Comparison of ENCODE assay signal across 8 mouse cellular contexts in genomic region chr5:67306698-67307521, GRCm38 (mm10). TPM values are rescaled to one million over a fixed set of nuclear protein-coding genes. Genes with fewer than 3 reads are reported as not detected.
DNase-seq lines count a peak whose midpoint lies in the region; ATAC-seq and TF ChIP-seq lines count a peak whose summit lies in the region.

Gene Slc30a9, plus strand, starts transcription at chr5:67306955.

- peaks cover 3 to 22% of the 10 kb centered on the region in 2 experiments for H3K36me3 ChIP-seq in CH12.LX (replicated peaks in 1 of 2; ENCODE audit: control insufficient read depth in 1 of 2, insufficient read depth in 1 of 2, low read length in 1 of 2)
- peaks cover 9% of the 10 kb centered on the region; the same call in 1 of the 2 replicates for H3K36me3 ChIP-seq in forebrain, embryonic 12.5 days (replicated peaks)
- H3K36me3 ChIP-seq in heart, postnatal 0 days (replicated peaks; ENCODE audit: control insufficient read depth, insufficient read depth, low read length), result no peaks in the 10 kb centered on the region
- peaks cover 7% of the 10 kb centered on the region for H3K36me3 ChIP-seq in liver, embryonic 16.5 days (ENCODE audit: control insufficient read depth, insufficient read depth)
- H3K36me3 ChIP-seq in neural tube, embryonic 13.5 days, result 0 out of 2 replicates have a peak, but pooled peaks cover 5% of the 10 kb centered on the region
- no peaks in the 10 kb centered on the region for H3K36me3 ChIP-seq in testis, adult 2 months (ENCODE audit: control insufficient read depth, insufficient read depth, low read length)

- dilution Hi-C loops in CH12.LX (cut with MboI; ENCODE audit: extremely low pct_ligation_motif_present, extremely low pct_unique_long_range_greater_than_20kb, low sequenced_read_pairs), result no loop called here

- H3K4me2 ChIP-seq in CH12.LX (ENCODE audit: insufficient read depth, low read depth, poor library complexity, severe bottlenecking), result peak within 1 kb of the TSS; percentile 86
- peak within 1 kb of the TSS; percentile 73 for H3K4me2 ChIP-seq in forebrain, embryonic 12.5 days
- H3K4me2 ChIP-seq in heart, postnatal 0 days (ENCODE audit: low read depth, low read length), result peak within 1 kb of the TSS; percentile 81
- H3K4me2 ChIP-seq in liver, embryonic 16.5 days (ENCODE audit: low read depth, low read length), result peak within 1 kb of the TSS; percentile 78
- H3K4me2 ChIP-seq in neural tube, embryonic 13.5 days, result peak within 1 kb of the TSS; percentile 88

- peak within 1 kb of the TSS; percentile 83 for H3K9ac ChIP-seq in CH12.LX (ENCODE audit: insufficient read depth, low read depth)
- H3K9ac ChIP-seq in forebrain, embryonic 12.5 days, result peak within 1 kb of the TSS; percentile 92
- H3K9ac ChIP-seq in heart, postnatal 0 days (replicated peaks; ENCODE audit: low read depth, low read length), result peak within 1 kb of the TSS; percentile 89
- H3K9ac ChIP-seq in liver, embryonic 16.5 days (ENCODE audit: low read depth, low read length), result peak within 1 kb of the TSS; percentile 93
- H3K9ac ChIP-seq in neural tube, embryonic 13.5 days, result peak within 1 kb of the TSS; percentile 95

- TF ChIP-seq EP300 in CH12.LX (IDR thresholded peaks at IDR 0.05; ENCODE audit: low read length), result no peak
- peak; percentile 74 for TF ChIP-seq EP300 in heart, postnatal 0 days (IDR thresholded peaks at IDR 0.05; ENCODE audit: low read depth)

- no peaks in the 10 kb centered on the region for H3K27me3 ChIP-seq in CH12.LX (replicated peaks)
- H3K27me3 ChIP-seq in forebrain, embryonic 12.5 days, result no peaks in the 10 kb centered on the region
- H3K27me3 ChIP-seq in heart, postnatal 0 days (ENCODE audit: control insufficient read depth, insufficient read depth, low read length), result no peaks in the 10 kb centered on the region
- H3K27me3 ChIP-seq in liver, embryonic 16.5 days (ENCODE audit: control insufficient read depth, insufficient read depth, low read depth, low read length), result no peaks in the 10 kb centered on the region
- H3K27me3 ChIP-seq in neural tube, embryonic 13.5 days, result no peaks in the 10 kb centered on the region
- H3K27me3 ChIP-seq in testis, adult 2 months (ENCODE audit: control insufficient read depth, insufficient read depth, low read length), result no peaks in the 10 kb centered on the region

- peaks cover 15% of the 10 kb centered on the region for H3K79me2 ChIP-seq in CH12.LX (replicated peaks; ENCODE audit: control insufficient read depth, extremely low read depth, insufficient read depth, poor library complexity, severe bottlenecking)

- H3K9me3 ChIP-seq in CH12.LX (replicated peaks; ENCODE audit: low read length), result no peaks in the 10 kb centered on the region
- no peaks in the 10 kb centered on the region for H3K9me3 ChIP-seq in forebrain, embryonic 12.5 days
- no peaks in the 10 kb centered on the region for H3K9me3 ChIP-seq in heart, postnatal 0 days (replicated peaks; ENCODE audit: control insufficient read depth, low read length)
- H3K9me3 ChIP-seq in liver, embryonic 16.5 days (replicated peaks; ENCODE audit: control insufficient read depth, low read length), result no peaks in the 10 kb centered on the region
- no peaks in the 10 kb centered on the region for H3K9me3 ChIP-seq in neural tube, embryonic 13.5 days

- WGBS in forebrain, embryonic 12.5 days, result under 1% methylated on average over 83 of the region's 83 CpGs
- under 1% methylated on average over 75 of the region's 83 CpGs for WGBS in heart, postnatal 0 days
- WGBS in liver, embryonic 16.5 days (ENCODE audit: insufficient replicate concordance), result under 1% methylated on average over 77 of the region's 83 CpGs
- WGBS in neural tube, embryonic 13.5 days, result under 1% methylated on average over 81 of the region's 83 CpGs

- peak; percentile 98 for TF ChIP-seq POLR2A in CH12.LX (IDR thresholded peaks at IDR 0.05; ENCODE audit: low read depth, low read length)
- peak; percentile 97 for TF ChIP-seq POLR2A in testis, adult 2 months (IDR thresholded peaks at IDR 0.05; ENCODE audit: control insufficient read depth, low read depth, low read length)

- peak; percentile 98 for ATAC-seq in forebrain, embryonic 12.5 days (ENCODE audit: low FRiP score)
- ATAC-seq in heart, postnatal 0 days (ENCODE audit: insufficient read depth, low read depth), result peak; percentile 98
- peak; percentile 95 for ATAC-seq in liver, embryonic 16.5 days (ENCODE audit: low read depth)
- ATAC-seq in neural tube, embryonic 13.5 days (ENCODE audit: low read depth), result peak; percentile 97

- H3K4me3 ChIP-seq in CH12.LX (replicated peaks in 1 of 3; ENCODE audit: low read depth in 2 of 3, low read length in 2 of 3, poor library complexity in 1 of 3), result peak within 1 kb of the TSS; percentile 91 to 97 (median 91)
- H3K4me3 ChIP-seq in forebrain, embryonic 12.5 days (replicated peaks), result peak within 1 kb of the TSS; percentile 96
- H3K4me3 ChIP-seq in heart, postnatal 0 days (ENCODE audit: low read depth, low read length), result peak within 1 kb of the TSS; percentile 94
- peak within 1 kb of the TSS; percentile 94 for H3K4me3 ChIP-seq in liver, embryonic 16.5 days (ENCODE audit: low read depth, low read length)
- H3K4me3 ChIP-seq in neural tube, embryonic 13.5 days, result peak within 1 kb of the TSS; percentile 98
- peak within 1 kb of the TSS; percentile 81 for H3K4me3 ChIP-seq in testis, adult 2 months (ENCODE audit: control insufficient read depth, low read depth, low read length)

- in situ Hi-C loops in CH12.LX (cut with MboI; ENCODE audit: low pct_ligation_motif_present, low pct_unique_long_range_greater_than_20kb, low sequenced_read_pairs), result no loop called here

- H3K27ac ChIP-seq in CH12.LX (ENCODE audit: insufficient read depth, low read depth), result peak within 1 kb of the TSS; percentile 1; the same call in 1 of the 2 replicates
- H3K27ac ChIP-seq in forebrain, embryonic 12.5 days, result peak within 1 kb of the TSS; percentile 67
- peak within 1 kb of the TSS; percentile 83 for H3K27ac ChIP-seq in heart, postnatal 0 days (ENCODE audit: low read depth)
- H3K27ac ChIP-seq in liver, embryonic 16.5 days (ENCODE audit: low read length), result peak within 1 kb of the TSS; percentile 90
- peak within 1 kb of the TSS; percentile 83 for H3K27ac ChIP-seq in neural tube, embryonic 13.5 days (replicated peaks)
- H3K27ac ChIP-seq in testis, adult 2 months (ENCODE audit: control insufficient read depth, insufficient read depth, low read depth, low read length), result peak within 1 kb of the TSS; percentile 60

- peak; percentile 79 for DNase-seq in CH12.LX (ENCODE audit: extremely low read depth)
- DNase-seq in c-Kit-positive CD71-positive TER-119-negative erythroid progenitor cells, embryonic 14.5 days (ENCODE audit: low read depth), result peak; percentile 72
- DNase-seq in heart, postnatal 0 days (ENCODE audit: low spot score), result peak; percentile 82
- DNase-seq in kidney, postnatal 4 days, result peak; percentile 96 to 97

- H3K4me1 ChIP-seq in CH12.LX (ENCODE audit: control insufficient read depth in 1 of 2, insufficient read depth in 2 of 2), result peaks cover 0 to 18% of the 10 kb centered on the region in 2 experiments; a peak in 2 of 4 replicates
- H3K4me1 ChIP-seq in forebrain, embryonic 12.5 days, result peaks cover 13% of the 10 kb centered on the region
- peaks cover 7% of the 10 kb centered on the region; the same call in 1 of the 2 replicates for H3K4me1 ChIP-seq in heart, postnatal 0 days (ENCODE audit: control insufficient read depth, insufficient read depth)
- H3K4me1 ChIP-seq in liver, embryonic 16.5 days (ENCODE audit: control insufficient read depth, low read depth, low read length), result peaks cover 15% of the 10 kb centered on the region
- peaks cover 30% of the 10 kb centered on the region for H3K4me1 ChIP-seq in neural tube, embryonic 13.5 days (replicated peaks)
- no peaks in the 10 kb centered on the region; the same call in 1 of the 2 replicates for H3K4me1 ChIP-seq in testis, adult 2 months (ENCODE audit: control insufficient read depth, insufficient read depth, low read length)

- TF ChIP-seq CTCF in CH12.LX (conservative IDR thresholded peaks at IDR 0.05 in 1 of 2, IDR thresholded peaks at IDR 0.05 in 1 of 2; ENCODE audit: low read depth in 2 of 2, low read length in 2 of 2), result peak in 1 of 2 experiments; percentile 18; a peak in 1 of 4 replicates
- TF ChIP-seq CTCF in heart, postnatal 0 days (IDR thresholded peaks at IDR 0.05; ENCODE audit: low read depth), result no peak; the same call in 1 of the 2 replicates
- no peak for TF ChIP-seq CTCF in testis, adult 2 months (IDR thresholded peaks at IDR 0.05; ENCODE audit: control insufficient read depth, insufficient read depth, insufficient replicate concordance, low read depth, low read length)

- no peak for TF ChIP-seq RAD21 in CH12.LX (IDR thresholded peaks at IDR 0.05; ENCODE audit: low read depth, low read length)

TF ChIP-seq in CH12.LX, 34 proteins besides CTCF, POLR2A, EP300 and RAD21 (continues in another document):
- TF ChIP-seq JUN (IDR thresholded peaks at IDR 0.05; ENCODE audit: insufficient read depth, low read depth, low read length) (no peak), BHLHE40 (IDR thresholded peaks at IDR 0.05; ENCODE audit: low read depth, low read length) (0 out of 2 replicates have a peak, but pooled peaks have one; percentile 24), ETS1 (conservative IDR thresholded peaks at IDR 0.05; ENCODE audit: low read depth, low read length) (no peak), MEF2A (IDR thresholded peaks at IDR 0.05; ENCODE audit: borderline replicate concordance, low read depth, low read length) (0 out of 2 replicates have a peak, but pooled peaks have one; percentile 49), ZC3H11A (IDR thresholded peaks at IDR 0.05; ENCODE audit: low read depth, low read length) (no peak), POLR2AphosphoS2 (IDR thresholded peaks at IDR 0.05; ENCODE audit: low read depth, low read length) (peak; percentile 91), UBTF (IDR thresholded peaks at IDR 0.05; ENCODE audit: low read depth, low read length) (peak; percentile 89), USF2 (conservative IDR thresholded peaks at IDR 0.05; ENCODE audit: low read depth, low read length) (no peak), CHD1 (IDR thresholded peaks at IDR 0.05; ENCODE audit: low read depth, low read length) (no peak), JUND (conservative IDR thresholded peaks at IDR 0.05; ENCODE audit: low read depth, low read length) (no peak), KAT2A (IDR thresholded peaks at IDR 0.05; ENCODE audit: insufficient replicate concordance, low read length) (peak; percentile 65; the same call in 1 of the 2 replicates)

RNA-seq across cellular contexts. Expression of gene Slc30a9, which starts in this region (rescaled TPM):
- total RNA-seq in CH12.LX (2012; rRNA removed) (15.0 and 19.6 TPM in 2 replicates), CH12.LX (2014; rRNA removed) (41.2 and 42.6 TPM in 2 replicates)
- polyA plus RNA-seq in CH12.LX (2012; ENCODE audit: insufficient read length, low read depth), result 35.6 TPM in 2 replicates
- polyA plus RNA-seq in forebrain, embryonic 12.5 days (2016; fragmentation: Nextera tagmentation; extraction: Ambion mirVana), result 130 and 135 TPM in 2 replicates
- total RNA-seq in heart, postnatal 0 days (2014; rRNA removed; ENCODE audit: low replicate concordance), result 81.6 and 87.2 TPM in 2 replicates
- 121 TPM in 2 replicates for polyA plus RNA-seq in heart, postnatal 0 days (2015; fragmentation: Nextera tagmentation; extraction: Ambion mirVana)
- polyA plus RNA-seq in liver, embryonic 16.5 days (2015; fragmentation: Nextera tagmentation; extraction: Ambion mirVana), result 52.7 and 56.9 TPM in 2 replicates
- 172 and 173 TPM in 2 replicates for polyA plus RNA-seq in neural tube, embryonic 13.5 days (2015; fragmentation: Nextera tagmentation; extraction: Ambion mirVana)
- polyA plus RNA-seq in testis, adult 2 months (2012; rRNA removed), result 18.2 and 22.9 TPM in 2 replicates

Comparison
In these comparisons a context has a peak if more than half of its experiments do, and no peak if none do; other contexts are left out.
1. Peak in every context shown above with its lines: DNase-seq, ATAC-seq, H3K4me3 ChIP-seq and H3K27ac ChIP-seq.
2. H3K27ac ChIP-seq: peak in every context shown above with its lines; median percentile 90 in liver, embryonic 16.5 days; 83 in heart, postnatal 0 days; 83 in neural tube, embryonic 13.5 days; 67 in forebrain, embryonic 12.5 days; 60 in testis, adult 2 months; 1 in CH12.LX.